Mouse (Mus musculus): ENCODE results near the gene Rnf223. TPM values are rescaled to one million over a fixed set of nuclear protein-coding genes. Genes with fewer than 3 reads are reported as not detected.

Gene Rnf223
- polyA plus RNA-seq, 1 experiment from 2014 or later, result 0.19 TPM

GRCm38 (mm10) chr4:156093758-156094157 is 36.6 kb upstream of the Rnf223 start:
- 72% methylated on average over 5 of the region's 5 CpGs for WGBS
- ATAC-seq (ENCODE audit: insufficient number of reproducible peaks, insufficient read depth, low FRiP score, low read depth), result no peak
- Histone ChIP-seq H3K4me3 (ENCODE audit: low read depth, low read length) (no peak overlapping the region), H3K9ac (replicated peaks; ENCODE audit: low read depth, low read length) (no peak overlapping the region), H3K27me3 (ENCODE audit: control insufficient read depth, insufficient read depth, low read length) (no peaks in the 10 kb centered on the region), H3K27ac (ENCODE audit: low read length) (no peak overlapping the region), H3K4me1 (ENCODE audit: control insufficient read depth, insufficient read depth, low read length) (no peaks in the 10 kb centered on the region), H3K9me3 (ENCODE audit: control insufficient read depth, low read depth, low read length) (no peaks in the 10 kb centered on the region), H3K4me2 (replicated peaks; ENCODE audit: low read depth, low read length) (no peak overlapping the region), H3K36me3 (ENCODE audit: control insufficient read depth, insufficient read depth, low read length) (no peaks in the 10 kb centered on the region)

- Histone ChIP-seq H3K27me3 (ENCODE audit: control insufficient read depth, insufficient read depth, low read length) (no peaks in the 10 kb centered on the region), H3K27ac (ENCODE audit: low read length) (no peak overlapping the region), H3K36me3 (ENCODE audit: control insufficient read depth, insufficient read depth, low read length) (no peaks in the 10 kb centered on the region), H3K4me2 (replicated peaks; ENCODE audit: low read depth, low read length) (no peak overlapping the region), H3K9ac (replicated peaks; ENCODE audit: low read depth, low read length) (no peak overlapping the region), H3K4me1 (ENCODE audit: control insufficient read depth, insufficient read depth, low read length) (no peaks in the 10 kb centered on the region), H3K4me3 (ENCODE audit: low read depth, low read length) (no peak overlapping the region), H3K9me3 (ENCODE audit: control insufficient read depth, low read depth, low read length) (no peaks in the 10 kb centered on the region)
- no peak for ATAC-seq (ENCODE audit: insufficient number of reproducible peaks, insufficient read depth, low FRiP score, low read depth)
- WGBS, result 83% methylated on average over 1 of the region's 1 CpGs
Measured at GRCm38 (mm10) chr4:156096191-156096590, 34.1 kb upstream of the Rnf223 start.

GRCm38 (mm10) chr4:156097770-156098366 is 32.4 kb upstream of the Rnf223 start:
- Histone ChIP-seq H3K4me3 (ENCODE audit: low read depth, low read length) (no peak overlapping the region), H3K27me3 (ENCODE audit: control insufficient read depth, insufficient read depth, low read length) (no peaks in the 10 kb centered on the region), H3K4me1 (ENCODE audit: control insufficient read depth, insufficient read depth, low read length) (no peaks in the 10 kb centered on the region), H3K36me3 (ENCODE audit: control insufficient read depth, insufficient read depth, low read length) (no peaks in the 10 kb centered on the region), H3K9ac (replicated peaks; ENCODE audit: low read depth, low read length) (no peak overlapping the region), H3K27ac (ENCODE audit: low read length) (no peak overlapping the region), H3K9me3 (ENCODE audit: control insufficient read depth, low read depth, low read length) (no peaks in the 10 kb centered on the region), H3K4me2 (replicated peaks; ENCODE audit: low read depth, low read length) (no peak overlapping the region)
- no peak for ATAC-seq (ENCODE audit: insufficient number of reproducible peaks, insufficient read depth, low FRiP score, low read depth)
- WGBS, result 57% methylated on average over 9 of the region's 9 CpGs

GRCm38 (mm10) chr4:156099427-156099826 is 30.9 kb upstream of the Rnf223 start:
- Histone ChIP-seq H3K9ac (replicated peaks; ENCODE audit: low read depth, low read length) (no peak overlapping the region), H3K4me1 (ENCODE audit: control insufficient read depth, insufficient read depth, low read length) (no peaks in the 10 kb centered on the region), H3K27me3 (ENCODE audit: control insufficient read depth, insufficient read depth, low read length) (no peaks in the 10 kb centered on the region), H3K4me3 (ENCODE audit: low read depth, low read length) (no peak overlapping the region), H3K36me3 (ENCODE audit: control insufficient read depth, insufficient read depth, low read length) (no peaks in the 10 kb centered on the region), H3K9me3 (ENCODE audit: control insufficient read depth, low read depth, low read length) (no peaks in the 10 kb centered on the region), H3K4me2 (replicated peaks; ENCODE audit: low read depth, low read length) (no peak overlapping the region), H3K27ac (ENCODE audit: low read length) (no peak overlapping the region)
- WGBS, result 68% methylated on average over 6 of the region's 6 CpGs
- no peak for ATAC-seq (ENCODE audit: insufficient number of reproducible peaks, insufficient read depth, low FRiP score, low read depth)

- Histone ChIP-seq H3K27me3 (ENCODE audit: control insufficient read depth, insufficient read depth, low read length) (no peaks in the 10 kb centered on the region), H3K4me1 (ENCODE audit: control insufficient read depth, insufficient read depth, low read length) (no peaks in the 10 kb centered on the region), H3K36me3 (ENCODE audit: control insufficient read depth, insufficient read depth, low read length) (no peaks in the 10 kb centered on the region), H3K9ac (replicated peaks; ENCODE audit: low read depth, low read length) (no peak overlapping the region), H3K9me3 (ENCODE audit: control insufficient read depth, low read depth, low read length) (no peaks in the 10 kb centered on the region), H3K27ac (ENCODE audit: low read length) (peak overlapping the region; percentile 13; the same call in 1 of the 2 replicates), H3K4me3 (ENCODE audit: low read depth, low read length) (no peak overlapping the region), H3K4me2 (replicated peaks; ENCODE audit: low read depth, low read length) (no peak overlapping the region)
- 0 out of 2 replicates have a peak, but pooled peaks have one; percentile 46 for ATAC-seq (ENCODE audit: insufficient number of reproducible peaks, insufficient read depth, low FRiP score, low read depth)
- WGBS, result 68% methylated on average over 5 of the region's 5 CpGs
Measured at GRCm38 (mm10) chr4:156100501-156100900, 29.8 kb upstream of the Rnf223 start.

GRCm38 (mm10) chr4:156101481-156101903 is 28.8 kb upstream of the Rnf223 start:
- no peak overlapping the region for H3K27ac ChIP-seq (ENCODE audit: low read length)
- H3K4me2 ChIP-seq (replicated peaks; ENCODE audit: low read depth, low read length), result no peak overlapping the region

GRCm38 (mm10) chr4:156103342-156103741 is 27.0 kb upstream of the Rnf223 start:
- WGBS, result 62% methylated on average over 4 of the region's 4 CpGs
- H3K27ac ChIP-seq (ENCODE audit: low read length), result no peak overlapping the region
- ATAC-seq (ENCODE audit: insufficient number of reproducible peaks, insufficient read depth, low FRiP score, low read depth), result no peak
- H3K36me3 ChIP-seq (ENCODE audit: control insufficient read depth, insufficient read depth, low read length), result no peaks in the 10 kb centered on the region
- H3K4me1 ChIP-seq (ENCODE audit: control insufficient read depth, insufficient read depth, low read length), result no peaks in the 10 kb centered on the region
- no peak overlapping the region for H3K4me3 ChIP-seq (ENCODE audit: low read depth, low read length)
- no peaks in the 10 kb centered on the region for H3K9me3 ChIP-seq (ENCODE audit: control insufficient read depth, low read depth, low read length)
- no peaks in the 10 kb centered on the region for H3K27me3 ChIP-seq (ENCODE audit: control insufficient read depth, insufficient read depth, low read length)
- H3K9ac ChIP-seq (replicated peaks; ENCODE audit: low read depth, low read length), result no peak overlapping the region
- H3K4me2 ChIP-seq (replicated peaks; ENCODE audit: low read depth, low read length), result no peak overlapping the region

More at GRCm38 (mm10) chr4:156101481-156101903, 28.8 kb upstream of the Rnf223 start:
- WGBS, result 36% methylated on average over 3 of the region's 3 CpGs
- Histone ChIP-seq H3K4me1 (ENCODE audit: control insufficient read depth, insufficient read depth, low read length) (no peaks in the 10 kb centered on the region), H3K9ac (replicated peaks; ENCODE audit: low read depth, low read length) (no peak overlapping the region), H3K27me3 (ENCODE audit: control insufficient read depth, insufficient read depth, low read length) (no peaks in the 10 kb centered on the region), H3K36me3 (ENCODE audit: control insufficient read depth, insufficient read depth, low read length) (no peaks in the 10 kb centered on the region), H3K9me3 (ENCODE audit: control insufficient read depth, low read depth, low read length) (no peaks in the 10 kb centered on the region), H3K4me3 (ENCODE audit: low read depth, low read length) (no peak overlapping the region)
- ATAC-seq (ENCODE audit: insufficient number of reproducible peaks, insufficient read depth, low FRiP score, low read depth), result no peak

GRCm38 (mm10) chr4:156108606-156109546 is 21.4 kb upstream of the Rnf223 start:
- no peaks in the 10 kb centered on the region for H3K27me3 ChIP-seq (ENCODE audit: control insufficient read depth, insufficient read depth, low read length)
- no peaks in the 10 kb centered on the region for H3K36me3 ChIP-seq (ENCODE audit: control insufficient read depth, insufficient read depth, low read length)
- ATAC-seq (ENCODE audit: insufficient number of reproducible peaks, insufficient read depth, low FRiP score, low read depth), result 0 out of 2 replicates have a peak, but pooled peaks have one; percentile 14
- H3K4me3 ChIP-seq (ENCODE audit: low read depth, low read length), result peak overlapping the region; percentile 87
- H3K9ac ChIP-seq (replicated peaks; ENCODE audit: low read depth, low read length), result peak overlapping the region; percentile 45
- WGBS, result 19% methylated on average over 13 of the region's 13 CpGs
- peak overlapping the region; percentile 72; the same call in 1 of the 2 replicates for H3K27ac ChIP-seq (ENCODE audit: low read length)
- no peaks in the 10 kb centered on the region for H3K9me3 ChIP-seq (ENCODE audit: control insufficient read depth, low read depth, low read length)
- no peaks in the 10 kb centered on the region for H3K4me1 ChIP-seq (ENCODE audit: control insufficient read depth, insufficient read depth, low read length)
- peak overlapping the region; percentile 27 for H3K4me2 ChIP-seq (replicated peaks; ENCODE audit: low read depth, low read length)
